Mouse (Mus musculus) midbrain, embryonic 14.5 days (tissue): ENCODE measurements at regions not wholly inside any gene's neighbourhood (a gene's known extent, or its start where the extent isn't known, plus 50 kb on each side); places are given as distances from the start of the nearest gene placed in this dataset.

ENCODE experiments used
- ATAC-seq: fragments of 200-750 bp; cut with Nextera tagmentation; 2 replicates; pipeline ENCODE4 v1.8.0; 2017; ENCODE audit warnings: moderate number of reproducible peaks, moderate library complexity; ENCODE audit not compliant: low FRiP score, low TSS enrichment
- DNase-seq: peaks from one replicate; pipeline ENCODE4 v3.0.0-alpha.2; 2015
- H3K27ac ChIP-seq: fragments of 300-500 bp; sonication (generic); replicated peaks from 2 replicates; pipeline ENCODE4 v1.5.1; 2014; ENCODE audit warnings: mild to moderate bottlenecking, low read depth, low read length, moderate library complexity
- H3K27me3 ChIP-seq: fragments of 300-500 bp; sonication (generic); 2 replicates; pipeline ENCODE4 v1.6.1; 2014; ENCODE audit warnings: low read length, control low read depth, mixed read lengths; ENCODE audit not compliant: control insufficient read depth, insufficient read depth
- H3K36me3 ChIP-seq: fragments of 300-500 bp; sonication (generic); 2 replicates; pipeline ENCODE4 v1.6.1; 2014; ENCODE audit warnings: low read length, control low read depth; ENCODE audit not compliant: control insufficient read depth, insufficient read depth
- H3K4me1 ChIP-seq: fragments of 300-500 bp; sonication (generic); 2 replicates; pipeline ENCODE4 v1.6.1; 2014; ENCODE audit warnings: mild to moderate bottlenecking, antibody characterized with exemption, low read length, control low read depth; ENCODE audit not compliant: control insufficient read depth, insufficient read depth
- H3K4me2 ChIP-seq: fragments of 300-500 bp; sonication (generic); 2 replicates; pipeline ENCODE4 v1.6.1; 2014; ENCODE audit warnings: mild to moderate bottlenecking, low read length, moderate library complexity
- H3K4me3 ChIP-seq: fragments of 300-500 bp; sonication (generic); replicated peaks from 2 replicates; pipeline ENCODE4 v1.5.1; 2014; ENCODE audit warnings: low read depth, low read length
- H3K9ac ChIP-seq: fragments of 300-500 bp; sonication (generic); replicated peaks from 2 replicates; pipeline ENCODE4 v1.6.1; 2014; ENCODE audit warnings: mild to moderate bottlenecking, low read length, moderate library complexity
- H3K9me3 ChIP-seq: fragments of 300-500 bp; sonication (generic); 2 replicates; pipeline ENCODE4 v1.6.1; 2016; ENCODE audit warnings: low read length, control low read depth, mixed read lengths; ENCODE audit not compliant: control insufficient read depth
- WGBS: fragments of 180-500 bp; shearing (Covaris S2); extraction: QIAGEN DNeasy Blood & Tissue Kit; methylation state at CpG from one replicate; pipeline ENCODE4 v1.1.7; 2014; 5-methylcytosine and 5-hydroxymethylcytosine counted together

GRCm38 (mm10) chr2:74201608-74202323 lies 290.6 kb upstream of the Atp5g3 start:
- peak; percentile 56 for DNase-seq

DNA sequence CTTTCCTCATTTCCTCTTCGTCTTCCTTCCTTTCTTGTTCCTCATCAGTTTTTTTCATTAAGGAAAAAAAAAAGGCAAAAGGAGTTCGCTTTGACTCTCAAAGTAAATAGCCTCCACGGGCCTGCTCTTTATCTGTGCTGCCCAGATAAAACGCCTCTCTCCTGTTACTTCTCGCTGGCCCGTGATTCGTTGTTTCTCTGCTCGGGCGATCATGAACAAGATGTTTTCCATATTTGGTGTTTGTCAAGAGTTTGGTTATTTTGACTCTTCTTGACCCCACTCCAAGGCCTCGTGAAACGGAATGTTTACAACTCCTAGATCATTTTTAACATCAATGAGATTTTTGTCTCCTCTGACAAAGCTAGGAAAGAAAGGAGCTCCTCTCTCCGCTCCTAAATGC lies 288.4 kb upstream of the Atp5g3 start:
- no peak overlapping the region for H3K4me3 ChIP-seq
- no peaks in the 10 kb centered on the region for H3K9me3 ChIP-seq
- H3K4me1 ChIP-seq: peaks cover 13% of the 10 kb centered on the region
- no peak overlapping the region for H3K9ac ChIP-seq
- no peak for ATAC-seq
- no peaks in the 10 kb centered on the region for H3K36me3 ChIP-seq
- H3K4me2 ChIP-seq: no peak overlapping the region
- whole genome bisulfite sequencing: 53% methylated on average over 12 of the region's 12 CpGs
- no peaks in the 10 kb centered on the region for H3K27me3 ChIP-seq
- no peak for DNase-seq
- H3K27ac ChIP-seq: no peak overlapping the region

More at GRCm38 (mm10) chr2:74201608-74202323, 290.6 kb upstream of the Atp5g3 start:
- Histone ChIP-seq H3K27ac (0 out of 2 replicates have a peak overlapping the region, but pooled peaks have one; percentile 13), H3K36me3 (no peaks in the 10 kb centered on the region), H3K4me1 (peaks cover 13% of the 10 kb centered on the region), H3K9ac (no peak overlapping the region), H3K4me3 (no peak overlapping the region), H3K4me2 (no peak overlapping the region), H3K27me3 (no peaks in the 10 kb centered on the region), H3K9me3 (no peaks in the 10 kb centered on the region)
- WGBS: 14% methylated on average over 11 of the region's 11 CpGs
- peak; percentile 46; the same call in 1 of the 2 replicates for ATAC-seq

GRCm38 (mm10) chr2:74187963-74188790 lies 277.1 kb upstream of the Atp5g3 start:
- DNase-seq: no peak
- Histone ChIP-seq H3K4me1 (no peaks in the 10 kb centered on the region), H3K27me3 (no peaks in the 10 kb centered on the region), H3K36me3 (no peaks in the 10 kb centered on the region), H3K9ac (no peak overlapping the region), H3K4me3 (no peak overlapping the region), H3K27ac (no peak overlapping the region), H3K9me3 (0 out of 2 replicates have a peak, but pooled peaks cover 4% of the 10 kb centered on the region), H3K4me2 (no peak overlapping the region)
- WGBS: 29% methylated on average over 8 of the region's 8 CpGs
- no peak for ATAC-seq

DNA sequence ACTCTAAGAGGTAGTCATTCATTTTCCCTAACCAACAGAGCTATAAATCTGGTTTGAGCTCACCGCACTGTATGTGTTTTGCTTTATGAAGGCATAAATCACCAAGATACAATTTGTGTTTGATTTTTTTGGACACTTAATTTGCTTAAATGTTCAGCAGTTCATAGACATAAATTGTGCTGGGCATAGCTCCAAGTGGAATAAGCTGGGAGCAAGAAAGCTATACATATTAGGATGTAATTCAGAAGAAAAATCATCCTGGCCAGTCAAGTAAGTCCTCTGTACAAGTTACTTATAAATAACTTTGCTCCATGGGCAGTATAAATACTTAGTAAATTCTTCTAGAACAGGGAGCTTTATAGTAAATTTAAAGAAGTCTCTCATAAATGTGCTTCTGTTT lies 267.0 kb upstream of the Atp5g3 start:
- Histone ChIP-seq H3K4me3 (no peak overlapping the region), H3K4me1 (no peaks in the 10 kb centered on the region), H3K9me3 (no peaks in the 10 kb centered on the region), H3K4me2 (no peak overlapping the region), H3K9ac (no peak overlapping the region), H3K36me3 (no peaks in the 10 kb centered on the region), H3K27ac (no peak overlapping the region), H3K27me3 (no peaks in the 10 kb centered on the region)
- DNase-seq (no peak), ATAC-seq (no peak)
- 100% methylated on average over 1 of the region's 1 CpGs for WGBS

- H3K9ac ChIP-seq: no peak overlapping the region
Measured at GRCm38 (mm10) chr2:74168776-74169570, 257.8 kb upstream of the Atp5g3 start.

GRCm38 (mm10) chr2:74168307-74168706 lies 257.2 kb upstream of the Atp5g3 start:
- Histone ChIP-seq H3K27ac (peak overlapping the region; percentile 71), H3K36me3 (no peaks in the 10 kb centered on the region), H3K4me1 (peaks cover 10% of the 10 kb centered on the region), H3K27me3 (no peaks in the 10 kb centered on the region), H3K4me2 (no peak overlapping the region), H3K9ac (no peak overlapping the region), H3K4me3 (no peak overlapping the region), H3K9me3 (no peaks in the 10 kb centered on the region)
- ATAC-seq (peak; percentile 27; the same call in 1 of the 2 replicates), DNase-seq (no peak)
- 79% methylated on average over 17 of the region's 17 CpGs for WGBS

More at GRCm38 (mm10) chr2:74168776-74169570, 257.8 kb upstream of the Atp5g3 start:
- 19% methylated on average over 16 of the region's 16 CpGs for whole genome bisulfite sequencing
- Histone ChIP-seq H3K4me1 (peaks cover 10% of the 10 kb centered on the region), H3K27me3 (no peaks in the 10 kb centered on the region), H3K4me2 (0 out of 2 replicates have a peak overlapping the region, but pooled peaks have one; percentile 18), H3K36me3 (no peaks in the 10 kb centered on the region), H3K27ac (no peak overlapping the region), H3K4me3 (no peak overlapping the region), H3K9me3 (no peaks in the 10 kb centered on the region)
- DNase-seq: peak; percentile 71
- peak; percentile 86; the same call in 1 of the 2 replicates for ATAC-seq

GRCm38 (mm10) chr2:74154062-74154461 lies 242.9 kb upstream of the Atp5g3 start:
- Histone ChIP-seq H3K36me3 (no peaks in the 10 kb centered on the region), H3K4me3 (no peak overlapping the region), H3K4me2 (no peak overlapping the region), H3K4me1 (peaks cover 19% of the 10 kb centered on the region), H3K9ac (no peak overlapping the region), H3K27ac (no peak overlapping the region), H3K9me3 (no peaks in the 10 kb centered on the region), H3K27me3 (no peaks in the 10 kb centered on the region)
- WGBS: 75% methylated on average over 6 of the region's 6 CpGs
- ATAC-seq (no peak), DNase-seq (no peak)

DNA sequence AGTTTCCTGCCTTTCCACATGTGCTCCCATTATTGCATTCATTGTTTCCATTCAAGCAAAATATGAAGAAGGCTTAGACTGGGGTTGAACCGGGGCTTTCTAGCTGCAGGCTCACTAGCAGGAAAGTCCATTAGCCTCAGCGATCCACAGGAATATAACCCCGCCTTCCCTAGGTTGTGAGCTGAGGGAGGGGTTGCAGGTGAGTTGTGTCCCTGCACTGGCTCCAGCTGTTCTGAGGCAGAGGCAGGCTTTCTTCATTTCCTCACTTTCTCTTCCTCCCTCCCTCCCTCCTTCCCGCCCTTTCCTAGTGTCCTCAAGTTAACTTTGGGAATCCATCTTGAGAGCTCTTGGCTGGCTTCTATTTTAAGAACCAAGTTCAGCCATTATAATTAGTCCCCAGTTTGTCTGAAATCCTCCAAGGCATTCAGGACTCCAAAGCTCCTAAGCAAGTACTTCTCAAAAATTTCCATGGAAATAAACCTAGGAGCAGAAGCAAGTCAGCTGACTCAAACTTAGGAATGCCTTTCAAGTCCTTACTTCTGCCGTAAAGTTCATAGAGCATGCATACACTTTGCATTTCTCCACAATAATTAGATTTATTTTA lies 242.2 kb upstream of the Atp5g3 start:
- no peaks in the 10 kb centered on the region for H3K27me3 ChIP-seq
- H3K4me3 ChIP-seq: no peak overlapping the region
- peaks cover 19% of the 10 kb centered on the region for H3K4me1 ChIP-seq
- ATAC-seq: peak; percentile 27; the same call in 1 of the 2 replicates
- WGBS: 29% methylated on average over 5 of the region's 5 CpGs
- no peak overlapping the region; the same call in 1 of the 2 replicates for H3K9ac ChIP-seq
- DNase-seq: no peak
- H3K27ac ChIP-seq: peak overlapping the region; percentile 66
- H3K4me2 ChIP-seq: peak overlapping the region; percentile 28
- H3K9me3 ChIP-seq: no peaks in the 10 kb centered on the region
- no peaks in the 10 kb centered on the region for H3K36me3 ChIP-seq
